Mouse (Mus musculus) kidney, adult 10 weeks (tissue): ENCODE measurements around the gene Gm28041. TPM values are rescaled to one million over a fixed set of nuclear protein-coding genes. Genes with fewer than 3 reads are reported as not detected.

Experiments used
- polyA plus RNA-seq: library from polyadenylated mRNA; stranded (reverse); fragments of 350-450 nt; fragmentation: Illumina TruSeq; extraction: RNeasy Lipid Tissue Mini Kit (QIAGEN cat#74804); gene quantifications from one replicate; pipeline ENCODE4 v1.2.3, GENCODE M21; 2014; ENCODE audit warnings: low read depth, low replicate concordance

The Gm28041 gene
- not detected for polyA plus RNA-seq

DNA sequence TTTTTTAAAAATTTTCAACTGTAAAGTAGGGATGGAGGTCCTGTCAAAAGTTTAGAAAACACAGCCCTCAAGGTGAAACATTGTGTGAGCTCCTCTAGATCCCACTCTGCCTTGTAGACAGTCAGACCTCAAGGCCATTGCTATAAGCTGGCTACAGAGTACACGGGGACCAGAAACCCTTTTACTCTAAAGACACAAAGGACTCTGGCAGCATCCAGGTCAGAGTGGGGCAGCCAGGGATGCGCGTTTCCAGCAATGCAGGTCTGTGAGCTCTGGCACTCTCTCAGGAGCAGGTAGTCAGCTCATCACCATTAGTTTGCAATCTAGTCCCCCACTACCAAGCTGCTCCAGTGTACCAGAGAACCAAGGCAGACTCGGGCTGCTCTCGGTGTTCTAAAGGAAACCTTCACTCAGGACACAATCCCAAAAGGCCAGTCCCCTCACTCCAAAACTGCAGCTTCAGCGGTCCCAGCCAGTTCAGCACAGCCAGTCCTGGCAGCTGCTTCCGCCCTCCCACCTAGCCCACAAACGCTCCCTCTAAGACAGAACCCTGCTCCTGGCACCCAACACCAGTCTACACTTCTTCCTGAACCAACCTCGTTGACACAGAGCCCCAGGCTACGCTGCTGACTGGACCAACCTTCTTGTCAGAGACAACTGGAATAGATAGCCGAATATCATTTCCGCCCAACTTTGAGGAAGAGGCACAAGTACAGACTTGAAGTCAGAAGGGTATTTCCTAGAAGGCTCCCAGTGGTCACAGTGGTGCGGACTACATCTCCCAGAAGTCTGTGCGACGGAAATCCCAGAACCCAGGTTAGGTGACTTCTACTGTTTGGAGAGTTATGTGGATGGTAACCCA lies at the start of gene Gm28041, which contains the start of gene Zfp456:
TSS of gene Gm28041 (minus strand) at position 684 of the 862 bp plus-strand sequence.
TSS of gene Zfp456 (minus strand) at position 761 of the 862 bp plus-strand sequence.

GRCm38 (mm10) chr13:67421207-67421857 lies 45.8 kb upstream of the Gm28041 start, which contains the start of gene Zfp459:
Gene Zfp459 (minus strand): TSS chr13:67421418.

DNA sequence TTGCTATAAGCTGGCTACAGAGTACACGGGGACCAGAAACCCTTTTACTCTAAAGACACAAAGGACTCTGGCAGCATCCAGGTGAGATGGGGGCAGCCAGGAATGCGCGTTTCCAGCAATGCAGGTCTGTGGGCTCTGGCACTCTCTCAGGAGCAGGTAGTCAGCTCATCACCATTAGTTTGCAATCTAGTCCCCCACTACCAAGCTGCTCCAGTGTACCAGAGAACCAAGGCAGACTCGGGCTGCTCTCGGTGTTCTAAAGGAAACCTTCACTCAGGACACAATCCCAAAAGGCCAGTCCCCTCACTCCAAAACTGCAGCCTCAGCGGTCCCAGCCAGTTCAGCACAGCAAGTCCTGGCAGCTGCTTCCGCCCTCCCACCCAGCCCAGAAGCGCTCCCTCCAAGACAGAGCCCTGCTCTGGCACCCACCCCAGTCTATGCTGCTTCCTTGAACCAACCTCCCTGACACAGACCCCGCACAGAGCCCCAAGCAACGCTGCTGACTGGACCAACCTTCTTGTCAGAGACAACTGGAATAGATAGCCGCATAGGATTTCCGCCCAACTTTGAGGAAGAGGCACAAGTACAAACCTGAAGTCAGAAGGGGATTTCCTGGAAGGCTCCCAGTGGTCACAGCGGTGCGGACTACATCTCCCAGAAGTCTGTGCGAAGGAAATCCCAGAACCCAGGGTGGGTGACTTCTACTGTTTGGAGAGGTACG lies 23.8 kb upstream of the Gm28041 start, which contains the start of gene Zfp429:
TSS of gene Zfp429 (minus strand) at position 637 of the 721 bp plus-strand sequence.

DNA sequence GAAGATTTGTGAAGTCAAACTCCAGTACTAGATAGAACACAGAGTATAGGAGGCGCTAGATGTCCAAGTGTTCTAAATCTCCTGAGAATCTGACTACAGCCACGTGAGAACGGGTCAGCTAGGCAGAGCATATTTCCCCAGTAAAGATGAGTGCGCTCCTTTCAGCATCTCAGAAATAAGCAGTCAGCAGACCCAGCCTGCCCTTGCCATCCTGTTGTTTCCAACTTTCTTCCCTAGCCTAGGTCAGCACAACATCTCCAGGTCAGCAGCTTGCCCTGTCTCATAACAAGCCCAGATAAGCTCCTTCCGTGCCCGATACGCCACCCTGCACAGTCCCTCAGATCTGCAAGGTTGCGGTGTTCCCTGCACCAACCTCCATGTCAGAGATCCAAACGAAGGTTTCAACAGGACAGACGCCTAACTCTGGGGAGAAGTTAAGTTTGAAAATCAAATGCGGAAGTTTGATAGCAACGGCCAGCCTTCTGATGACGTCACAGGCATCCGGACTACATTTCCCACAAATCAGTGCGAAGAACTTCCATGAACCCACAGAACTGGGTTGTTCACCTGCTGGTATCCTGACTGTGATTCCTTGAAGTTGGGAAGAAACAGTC lies 15.3 kb downstream of the Gm28041 start, which contains the start of the genes Gm28044 and Zfp953:
TSS of gene Gm28044 (minus strand) at position 406 of the 614 bp plus-strand sequence.
TSS of gene Zfp953 (minus strand) at position 475 of the 614 bp plus-strand sequence.

GRCm38 (mm10) chr13:67332019-67332724 lies 43.4 kb downstream of the Gm28041 start, which contains the start of gene Zfp595:
Gene Zfp595 (minus strand): TSS chr13:67332570.

DNA sequence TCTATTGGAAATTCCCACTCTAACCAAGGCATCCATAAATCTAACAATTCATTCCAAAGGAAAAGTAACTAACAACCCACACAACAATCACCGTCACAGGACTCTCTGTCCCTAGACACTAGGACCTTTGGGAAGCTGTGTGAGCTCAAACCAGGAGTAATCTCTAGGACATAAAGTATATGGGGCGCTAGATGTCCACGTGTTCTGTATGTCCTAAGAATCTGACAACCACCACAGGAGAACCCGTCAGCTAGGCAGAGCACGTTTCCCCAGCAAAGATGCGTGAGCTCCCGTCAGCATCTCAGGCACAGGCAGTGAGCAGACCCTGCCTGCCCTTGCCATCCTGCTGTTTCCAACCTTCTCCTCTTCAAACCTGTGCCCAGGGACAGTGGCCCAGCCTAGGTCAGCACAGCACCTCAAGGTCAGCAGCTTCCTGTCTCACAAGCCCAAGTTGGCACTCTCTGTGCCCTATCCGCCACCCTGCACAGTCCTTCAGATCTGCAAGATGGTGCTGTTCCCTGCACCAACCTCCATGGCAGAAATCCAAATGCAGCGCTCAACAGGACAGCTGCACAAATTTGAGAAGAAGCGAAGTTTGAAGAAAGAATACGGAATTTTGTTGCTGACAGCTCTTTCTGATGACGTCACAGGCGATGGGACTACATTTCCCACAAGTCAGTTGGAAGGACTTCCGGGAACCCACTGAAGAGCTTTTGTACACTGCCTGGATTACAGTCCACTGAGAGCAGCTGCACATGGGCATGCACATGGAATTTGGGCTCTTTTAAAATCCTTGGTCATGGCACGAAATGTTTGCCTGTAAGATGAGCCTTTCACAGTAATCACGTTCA lies 69.5 kb downstream of the Gm28041 start, which contains the start of gene Zfp457:
TSS of gene Zfp457 (minus strand) at position 664 of the 851 bp plus-strand sequence.

Other genes with a start within 250 kb of the Gm28041 start
- gene Rsl1, start 202.6 kb downstream of the Gm28041 start, polyA plus RNA-seq, result 16.8 TPM
- 5.5 TPM for gene Zfp455, start 181.2 kb downstream of the Gm28041 start, polyA plus RNA-seq
- 9.5 TPM for gene Zfp458, start 97.3 kb downstream of the Gm28041 start, polyA plus RNA-seq
- gene Zfp457, start 69.2 kb downstream of the Gm28041 start, polyA plus RNA-seq, result 2.1 TPM
- 16.5 TPM for gene Zfp595, start 43.2 kb downstream of the Gm28041 start, polyA plus RNA-seq
- not detected for gene Gm28044, start 15.2 kb downstream of the Gm28041 start, polyA plus RNA-seq
- 12.6 TPM for gene Zfp953, start 15.1 kb downstream of the Gm28041 start, polyA plus RNA-seq
- 7.3 TPM for gene Zfp456, start 77 bp upstream of the Gm28041 start, polyA plus RNA-seq
- 16.3 TPM for gene Zfp429, start 24.1 kb upstream of the Gm28041 start, polyA plus RNA-seq
- gene Zfp459, start 45.7 kb upstream of the Gm28041 start, polyA plus RNA-seq, result 3.8 TPM
- gene Zfp874a, start 75.9 kb upstream of the Gm28041 start, polyA plus RNA-seq, result 86.6 TPM
- 39.0 TPM for gene Zfp874b, start 108.5 kb upstream of the Gm28041 start, polyA plus RNA-seq
- gene Zfp58, start 124.8 kb upstream of the Gm28041 start, polyA plus RNA-seq, result 26.0 TPM
- gene Gm26965, start 150.4 kb upstream of the Gm28041 start, polyA plus RNA-seq, result not detected
- 23.8 TPM for gene Zfp87, start 150.4 kb upstream of the Gm28041 start, polyA plus RNA-seq
- gene Zfp748, start 178.1 kb upstream of the Gm28041 start, polyA plus RNA-seq, result 23.0 TPM
- 34.3 TPM for gene Zfp729b, start 234.0 kb upstream of the Gm28041 start, polyA plus RNA-seq